Mouse (Mus musculus) embryonic facial prominence, embryonic 14.5 days (tissue): ENCODE measurements around the gene Dusp6. TPM values are rescaled to one million over a fixed set of nuclear protein-coding genes. Genes with fewer than 3 reads are reported as not detected.

Experiments
- ATAC-seq: fragments of 200-750 bp; cut with Nextera tagmentation; 2 replicates; pipeline ENCODE4 v1.8.0; 2017; ENCODE audit warnings: low read depth, moderate number of reproducible peaks, moderate TSS enrichment
- DNase-seq: peaks from one replicate; pipeline ENCODE4 v3.0.0-alpha.2; 2015; ENCODE audit warnings: low spot score
- H3K27ac ChIP-seq: fragments of 300-500 bp; sonication (generic); replicated peaks from 2 replicates; pipeline ENCODE4 v1.5.1; 2014; ENCODE audit warnings: low read depth, mild to moderate bottlenecking, low read length, moderate library complexity
- H3K27me3 ChIP-seq: fragments of 300-500 bp; sonication (generic); replicated peaks from 2 replicates; pipeline ENCODE4 v1.6.1; 2014; ENCODE audit warnings: low read length; ENCODE audit not compliant: control insufficient read depth, insufficient read depth
- H3K36me3 ChIP-seq: fragments of 300-500 bp; sonication (generic); 2 replicates; pipeline ENCODE4 v1.6.1; 2014; ENCODE audit warnings: low read length, mixed read lengths; ENCODE audit not compliant: control insufficient read depth, insufficient read depth
- H3K4me1 ChIP-seq: fragments of 300-500 bp; sonication (generic); 2 replicates; pipeline ENCODE4 v1.6.1; 2014; ENCODE audit warnings: antibody characterized with exemption, low read length; ENCODE audit not compliant: control insufficient read depth, insufficient read depth
- H3K4me2 ChIP-seq: fragments of 300-500 bp; sonication (generic); 2 replicates; pipeline ENCODE4 v1.6.1; 2014; ENCODE audit warnings: low read depth, mild to moderate bottlenecking, low read length, moderate library complexity, mixed read lengths
- H3K4me3 ChIP-seq: fragments of 300-500 bp; sonication (generic); 2 replicates; pipeline ENCODE4 v1.5.1; 2014; ENCODE audit warnings: low read depth, mild to moderate bottlenecking, low read length
- H3K9ac ChIP-seq: fragments of 300-500 bp; sonication (generic); 2 replicates; pipeline ENCODE4 v1.6.1; 2014; ENCODE audit warnings: low read depth, mild to moderate bottlenecking, low read length, moderate library complexity, mixed read lengths
- H3K9me3 ChIP-seq: fragments of 300-500 bp; sonication (generic); 2 replicates; pipeline ENCODE4 v1.6.1; 2016; ENCODE audit warnings: low read length; ENCODE audit not compliant: control insufficient read depth
- WGBS: fragments of 180-500 bp; shearing (Covaris S2); extraction: QIAGEN DNeasy Blood & Tissue Kit; methylation state at CpG from one replicate; pipeline ENCODE4 v1.1.7; 2014; 5-methylcytosine and 5-hydroxymethylcytosine counted together
- polyA plus RNA-seq: library from polyadenylated mRNA; unstranded; fragments of >200 nt; fragmentation: Nextera tagmentation; extraction: Ambion mirVana; gene quantifications from 2 replicates; pipeline ENCODE4 v1.2.1, GENCODE M21; 2014

The Dusp6 gene
- polyA plus RNA-seq, 1 experiment from 2014 or later: 65.2 TPM

GRCm38 (mm10) chr10:99274640-99275039 lies 11.6 kb downstream of the Dusp6 start:
- DNase-seq: no peak

GRCm38 (mm10) chr10:99279067-99279880 lies 16.2 kb downstream of the Dusp6 start:
- H3K36me3 ChIP-seq: no peaks in the 10 kb centered on the region
- no peaks in the 10 kb centered on the region for H3K27me3 ChIP-seq
- H3K4me2 ChIP-seq: no peak overlapping the region
- WGBS: 77% methylated on average over 22 of the region's 22 CpGs
- no peak overlapping the region for H3K4me3 ChIP-seq
- ATAC-seq (no peak), DNase-seq (no peak)
- H3K4me1 ChIP-seq: no peaks in the 10 kb centered on the region
- H3K9ac ChIP-seq: no peak overlapping the region
- no peak overlapping the region for H3K27ac ChIP-seq
- no peaks in the 10 kb centered on the region for H3K9me3 ChIP-seq

More at GRCm38 (mm10) chr10:99274640-99275039, 11.6 kb downstream of the Dusp6 start:
- 88% methylated on average over 12 of the region's 12 CpGs for whole genome bisulfite sequencing
- H3K27ac ChIP-seq: no peak overlapping the region
- no peak for ATAC-seq
- H3K4me3 ChIP-seq: no peak overlapping the region
- no peak overlapping the region for H3K9ac ChIP-seq
- H3K36me3 ChIP-seq: no peaks in the 10 kb centered on the region
- H3K27me3 ChIP-seq: no peaks in the 10 kb centered on the region
- no peaks in the 10 kb centered on the region; the same call in 1 of the 2 replicates for H3K4me1 ChIP-seq
- H3K9me3 ChIP-seq: no peaks in the 10 kb centered on the region
- H3K4me2 ChIP-seq: no peak overlapping the region

- 78% methylated on average over 10 of the region's 10 CpGs for WGBS
- H3K27ac ChIP-seq: no peak overlapping the region
- H3K9me3 ChIP-seq: no peaks in the 10 kb centered on the region
- H3K4me1 ChIP-seq: peaks cover 4% of the 10 kb centered on the region; the same call in 1 of the 2 replicates
- no peaks in the 10 kb centered on the region for H3K27me3 ChIP-seq
- H3K36me3 ChIP-seq: no peaks in the 10 kb centered on the region
- no peak overlapping the region for H3K9ac ChIP-seq
- no peak overlapping the region for H3K4me3 ChIP-seq
- peak; percentile 83; the same call in 1 of the 2 replicates for ATAC-seq
- peak; percentile 58 for DNase-seq
- H3K4me2 ChIP-seq: no peak overlapping the region
Measured at GRCm38 (mm10) chr10:99283981-99284385, 21.0 kb downstream of the Dusp6 start.

GRCm38 (mm10) chr10:99284918-99285317 lies 21.9 kb downstream of the Dusp6 start:
- H3K9me3 ChIP-seq: no peaks in the 10 kb centered on the region
- DNase-seq (no peak), ATAC-seq (no peak)
- no peak overlapping the region for H3K9ac ChIP-seq
- no peaks in the 10 kb centered on the region for H3K27me3 ChIP-seq
- no peaks in the 10 kb centered on the region for H3K36me3 ChIP-seq
- WGBS: 74% methylated on average over 9 of the region's 9 CpGs
- H3K27ac ChIP-seq: no peak overlapping the region
- peaks cover 4% of the 10 kb centered on the region; the same call in 1 of the 2 replicates for H3K4me1 ChIP-seq
- no peak overlapping the region for H3K4me3 ChIP-seq
- no peak overlapping the region for H3K4me2 ChIP-seq

GRCm38 (mm10) chr10:99285759-99286158 lies 22.7 kb downstream of the Dusp6 start:
- 29% methylated on average over 8 of the region's 8 CpGs for WGBS
- no peak overlapping the region for H3K4me2 ChIP-seq

GRCm38 (mm10) chr10:99286213-99286612 lies 23.2 kb downstream of the Dusp6 start:
- no peak for DNase-seq
- Histone ChIP-seq H3K27me3 (no peaks in the 10 kb centered on the region), H3K36me3 (no peaks in the 10 kb centered on the region), H3K4me1 (peaks cover 4% of the 10 kb centered on the region; the same call in 1 of the 2 replicates), H3K4me3 (no peak overlapping the region), H3K4me2 (no peak overlapping the region), H3K9ac (no peak overlapping the region), H3K9me3 (no peaks in the 10 kb centered on the region), H3K27ac (no peak overlapping the region)
- ATAC-seq: no peak
- 55% methylated on average over 7 of the region's 7 CpGs for WGBS

More at GRCm38 (mm10) chr10:99285759-99286158, 22.7 kb downstream of the Dusp6 start:
- no peak for DNase-seq
- H3K27me3 ChIP-seq: no peaks in the 10 kb centered on the region
- H3K27ac ChIP-seq: no peak overlapping the region
- ATAC-seq: no peak
- no peaks in the 10 kb centered on the region for H3K9me3 ChIP-seq
- peaks cover 4% of the 10 kb centered on the region; the same call in 1 of the 2 replicates for H3K4me1 ChIP-seq
- H3K4me3 ChIP-seq: no peak overlapping the region
- no peaks in the 10 kb centered on the region for H3K36me3 ChIP-seq
- H3K9ac ChIP-seq: no peak overlapping the region

- no peak for ATAC-seq
- Histone ChIP-seq H3K4me3 (no peak overlapping the region), H3K9ac (no peak overlapping the region), H3K27ac (no peak overlapping the region), H3K4me1 (peaks cover 4% of the 10 kb centered on the region; the same call in 1 of the 2 replicates), H3K36me3 (no peaks in the 10 kb centered on the region), H3K4me2 (peak overlapping the region; percentile 30; the same call in 1 of the 2 replicates), H3K27me3 (no peaks in the 10 kb centered on the region), H3K9me3 (no peaks in the 10 kb centered on the region)
- no peak for DNase-seq
- 18% methylated on average over 17 of the region's 17 CpGs for WGBS
Measured at GRCm38 (mm10) chr10:99286787-99287186, 23.8 kb downstream of the Dusp6 start.

GRCm38 (mm10) chr10:99287206-99287605 lies 24.2 kb downstream of the Dusp6 start:
- no peak overlapping the region for H3K9ac ChIP-seq
- DNase-seq: no peak
- H3K27ac ChIP-seq: no peak overlapping the region
- ATAC-seq: no peak
- no peaks in the 10 kb centered on the region for H3K27me3 ChIP-seq
- no peaks in the 10 kb centered on the region for H3K36me3 ChIP-seq
- H3K9me3 ChIP-seq: no peaks in the 10 kb centered on the region
- no peak overlapping the region for H3K4me3 ChIP-seq
- 45% methylated on average over 6 of the region's 6 CpGs for WGBS
- H3K4me2 ChIP-seq: peak overlapping the region; percentile 30; the same call in 1 of the 2 replicates
- peaks cover 4% of the 10 kb centered on the region; the same call in 1 of the 2 replicates for H3K4me1 ChIP-seq
